Mouse (Mus musculus) layer of hippocampus, adult 18-20 months (tissue): Measurements from ENCODE around the gene Timp3. TPM values are rescaled to one million over a fixed set of nuclear protein-coding genes. Genes with fewer than 3 reads are reported as not detected.
"Not testable (repeated sequence)": the region's sequence is repeated elsewhere in the genome, so short reads cannot be mapped to it uniquely, and the experiment has no call there.

Experiments used
- DNase-seq, 2 experiments: peaks; one replicate each; pipeline ENCODE4 v3.0.0; 2022; ENCODE audit warnings: low spot score in 2 of 2
- total RNA-seq, 2 experiments: library from RNA; stranded (reverse); gene quantifications; 2 replicates each; pipeline ENCODE4 v1.2.3; 2021

The Timp3 gene
- total RNA-seq, 2 experiments from 2014 or later, result 58.1 to 59.9 TPM

DNA sequence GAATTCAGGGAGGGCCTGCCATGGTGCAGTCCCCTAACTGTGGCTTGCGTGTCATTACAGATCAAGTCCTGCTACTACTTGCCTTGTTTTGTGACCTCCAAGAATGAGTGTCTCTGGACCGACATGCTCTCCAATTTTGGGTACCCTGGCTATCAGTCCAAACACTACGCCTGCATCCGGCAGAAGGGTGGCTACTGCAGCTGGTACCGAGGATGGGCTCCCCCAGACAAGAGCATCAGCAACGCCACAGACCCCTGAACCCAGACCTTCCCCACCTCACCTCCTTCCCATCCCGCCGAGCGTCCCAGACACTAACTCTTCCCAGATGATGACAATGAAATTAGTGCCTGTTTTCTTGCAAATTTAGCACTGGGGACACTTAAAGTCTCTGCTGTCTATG lies 45.5 kb downstream of the Timp3 start:
- DNase-seq, result no peak

DNA sequence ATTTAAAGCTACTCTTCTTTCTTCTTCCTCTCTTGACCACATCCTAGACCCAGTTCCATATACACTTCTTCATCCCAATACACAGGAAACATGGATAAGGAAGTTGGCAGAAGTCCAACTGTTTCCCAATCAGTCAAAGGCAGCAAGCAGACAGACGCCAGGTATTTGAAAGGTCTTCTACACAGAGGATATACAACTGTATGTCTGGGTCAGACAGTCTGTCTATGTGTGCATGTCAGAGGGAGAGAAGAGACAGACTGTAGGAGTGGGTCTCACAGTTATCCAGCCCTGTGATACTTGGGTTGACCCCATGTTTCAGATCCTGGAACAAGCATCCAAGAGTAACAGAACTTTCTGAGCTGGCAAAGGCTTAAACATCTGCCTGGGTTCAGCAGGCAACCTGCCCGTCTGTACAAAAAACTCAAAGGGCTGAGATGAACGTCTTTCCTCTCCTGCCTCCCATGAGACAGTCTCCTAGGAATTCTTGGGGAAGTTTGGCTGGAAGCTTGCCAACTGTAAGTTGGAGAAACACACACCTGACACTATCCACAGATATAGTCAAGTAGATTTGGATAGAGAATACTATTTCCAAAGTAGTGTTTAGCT lies 46.2 kb downstream of the Timp3 start:
- no peak for DNase-seq

DNA sequence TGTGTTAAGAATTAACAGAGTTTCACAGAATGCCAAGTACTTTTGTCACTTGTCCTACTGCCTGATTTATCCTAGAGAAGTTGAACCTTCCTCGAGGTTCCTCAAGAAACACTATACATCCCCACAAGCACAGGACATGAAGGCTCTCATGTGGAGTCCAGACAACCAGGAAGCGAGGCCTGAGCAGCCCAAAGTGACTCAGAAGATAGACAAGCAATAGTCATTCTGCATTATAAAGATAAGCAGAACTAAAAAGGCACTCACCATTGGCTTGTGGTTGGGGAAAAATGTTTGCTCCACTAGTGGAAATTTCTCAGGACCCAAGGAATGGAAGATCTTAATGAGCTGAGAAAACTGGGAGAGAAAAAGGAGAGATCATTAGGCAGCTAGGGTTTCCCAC lies 51.1 kb downstream of the Timp3 start:
- DNase-seq, result no peak

DNA sequence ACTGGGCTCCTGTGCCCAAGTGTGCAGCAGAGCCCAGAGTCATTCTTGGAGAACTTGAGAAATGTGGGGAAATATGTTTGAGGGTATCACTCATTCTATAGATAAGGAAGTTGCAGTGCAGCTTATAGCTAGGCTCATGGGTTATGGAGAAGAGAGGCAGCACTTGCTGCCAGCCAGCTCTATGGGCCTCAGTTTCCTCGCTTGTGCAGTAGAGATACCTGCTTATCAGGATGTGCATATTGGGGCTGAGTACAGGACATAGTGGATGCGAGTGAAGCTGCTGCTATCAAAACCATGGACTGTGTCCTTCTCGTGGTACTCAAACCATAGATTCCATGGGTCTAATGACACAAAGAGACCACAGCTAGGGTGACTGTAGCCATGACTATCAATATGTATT lies 52.3 kb downstream of the Timp3 start:
- DNase-seq, result no peak

DNA sequence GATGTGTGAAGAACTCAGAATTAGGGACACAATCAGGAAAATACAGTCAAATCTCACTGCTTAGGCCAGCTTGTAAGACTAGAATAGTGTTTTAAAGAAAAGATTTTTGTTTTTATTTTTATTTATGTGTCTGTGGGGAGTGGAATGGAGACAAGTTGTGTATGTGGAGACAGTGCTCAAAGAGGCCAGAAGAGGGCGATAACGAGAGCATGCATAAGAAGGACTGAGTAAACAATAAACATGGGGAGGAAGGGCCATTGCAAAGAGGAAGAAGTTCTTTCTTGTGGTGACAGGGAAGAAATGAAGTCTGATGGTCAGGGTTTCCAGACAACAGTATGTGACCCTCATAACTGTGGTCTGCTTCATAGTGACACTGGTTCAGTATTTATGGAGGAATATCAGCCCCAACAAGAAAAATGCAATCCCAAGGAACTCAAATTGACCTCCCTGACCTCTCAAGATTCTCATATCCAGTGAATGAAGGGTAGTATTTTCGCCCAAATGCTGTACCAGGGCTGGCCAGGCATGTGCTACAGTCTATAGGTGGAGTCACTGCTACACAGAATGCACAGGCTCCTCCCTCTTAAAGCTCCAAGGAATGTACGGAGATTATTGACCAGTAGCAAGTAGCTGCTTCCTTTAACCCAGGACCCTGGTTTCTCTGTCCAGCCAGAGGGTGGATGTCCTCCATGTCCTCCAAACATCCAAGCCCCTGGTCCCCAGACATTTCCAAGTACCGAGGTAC lies 56.8 kb downstream of the Timp3 start:
- no peak for DNase-seq

DNA sequence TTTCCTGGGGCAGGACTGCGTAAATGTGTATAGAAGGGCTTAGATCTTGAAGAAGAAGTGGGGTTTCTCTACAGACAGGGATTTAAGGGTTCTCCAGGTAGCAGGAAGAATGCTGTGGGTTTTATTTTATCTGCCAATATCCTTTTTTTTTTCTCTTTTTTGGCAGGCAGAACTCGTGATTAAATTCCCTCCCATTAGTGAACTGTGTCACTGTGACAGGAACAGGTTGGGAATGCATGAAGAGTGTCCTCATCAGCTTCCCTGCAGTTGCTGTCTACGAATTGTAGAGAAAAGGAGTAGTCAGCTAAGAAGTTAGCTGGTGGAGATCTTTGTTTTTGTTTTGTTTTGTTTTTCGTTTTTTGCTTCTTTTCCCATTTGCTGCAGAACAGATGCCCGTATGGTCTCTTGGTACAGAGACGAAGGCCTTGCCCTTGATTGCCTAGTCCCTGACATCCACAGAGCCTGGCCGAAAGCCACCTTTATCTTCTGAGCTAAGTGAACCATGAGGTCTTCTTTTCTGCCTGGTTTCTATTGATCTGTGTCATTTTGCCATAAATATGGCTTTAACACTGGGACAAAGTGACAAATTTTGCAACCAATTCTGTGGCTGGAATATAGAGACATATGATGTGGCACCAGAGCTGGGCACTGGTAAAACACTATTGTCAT lies 58.3 kb downstream of the Timp3 start:
- DNase-seq, result no peak

DNA sequence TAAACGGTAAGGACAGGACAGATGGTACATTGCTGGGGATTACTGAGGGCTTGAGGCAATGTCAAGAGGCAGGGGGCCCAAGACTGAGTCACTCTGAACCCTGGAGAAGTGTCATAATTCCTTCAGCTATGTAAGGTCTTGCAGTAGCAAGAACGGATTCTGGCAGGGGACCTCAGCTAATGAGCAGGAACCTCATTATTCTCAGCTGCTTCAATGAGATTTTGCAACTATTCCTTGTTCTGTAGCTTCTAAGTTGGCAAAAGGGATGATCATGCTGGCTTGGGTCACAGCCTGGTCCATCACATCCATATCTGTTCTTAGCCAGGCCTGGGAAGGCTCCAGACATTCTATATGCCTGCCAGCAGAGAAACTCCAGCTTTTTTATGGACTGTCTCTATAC lies 59.0 kb downstream of the Timp3 start:
- DNase-seq, result no peak

DNA sequence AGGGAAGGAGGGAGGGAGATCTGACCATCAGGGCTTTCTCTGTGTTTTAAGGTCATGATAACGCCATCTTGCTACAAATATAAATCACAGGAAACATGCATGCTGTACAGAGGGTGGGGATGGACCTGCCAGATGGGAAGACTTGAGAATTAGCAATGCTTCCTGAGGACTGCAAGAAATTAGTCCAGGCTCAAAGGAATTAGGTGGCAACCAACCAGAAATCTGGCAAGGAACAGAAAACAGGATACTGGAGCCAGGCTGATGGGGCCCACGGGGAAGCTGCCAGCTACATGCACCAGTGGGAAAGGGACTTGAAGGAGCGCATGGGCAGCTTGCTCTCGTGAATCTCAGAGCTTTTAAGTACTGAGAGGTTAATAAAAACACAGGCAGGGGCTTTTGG lies 59.5 kb downstream of the Timp3 start:
- peak in 1 of 2 experiments; percentile 18 for DNase-seq

DNA sequence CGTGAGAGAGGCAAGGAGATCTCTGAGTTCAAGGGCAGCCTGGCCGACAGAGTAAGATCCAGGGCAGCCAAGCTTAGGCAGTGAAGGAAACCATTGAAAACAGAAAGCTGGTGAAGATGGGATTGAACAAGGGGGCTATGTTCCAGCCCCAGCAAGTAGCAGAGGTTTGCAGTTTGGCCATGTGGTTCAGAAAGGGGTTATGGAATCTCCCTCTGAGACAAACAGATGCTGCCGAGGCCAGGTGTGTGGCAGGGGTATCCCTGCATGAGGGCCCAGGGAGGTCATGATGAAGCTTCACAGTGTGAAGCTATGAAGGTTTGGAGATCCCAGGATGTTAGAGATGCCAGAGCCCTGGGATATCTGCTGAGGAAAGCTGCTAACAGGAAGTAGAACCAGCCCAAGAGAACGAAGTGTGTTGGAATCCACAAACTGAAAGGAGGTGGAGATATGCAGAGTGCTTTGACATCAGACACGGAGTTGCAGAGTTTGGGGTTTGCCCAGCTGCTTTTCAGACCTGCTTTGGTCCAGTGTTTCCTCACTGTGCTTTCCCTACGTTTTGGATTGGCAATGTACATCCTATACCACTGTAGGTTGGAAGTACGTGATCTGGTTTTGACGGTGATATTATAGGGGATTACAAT lies 63.6 kb downstream of the Timp3 start:
- no peak for DNase-seq

DNA sequence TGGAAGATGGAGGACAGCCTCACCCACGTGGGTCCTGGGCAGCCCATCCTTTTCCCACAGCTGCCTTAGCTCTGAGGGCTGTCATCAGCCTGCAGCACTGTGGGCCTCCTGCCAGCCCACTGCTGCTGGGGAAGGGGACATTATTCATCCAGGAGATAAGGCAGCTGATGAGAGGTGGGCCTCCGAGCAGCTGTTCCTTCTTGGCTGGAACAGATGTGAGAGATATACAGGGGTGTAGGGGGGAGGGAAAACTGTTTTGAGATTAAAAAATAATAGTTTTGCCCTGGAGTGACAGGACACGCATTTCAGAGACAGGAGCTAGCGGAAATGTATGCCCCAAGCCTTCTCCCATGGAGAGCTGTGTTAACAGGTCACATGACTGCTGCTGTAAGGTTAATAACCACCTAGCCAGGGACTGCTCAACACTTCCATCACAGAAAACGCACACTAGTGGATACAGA lies 65.5 kb downstream of the Timp3 start:
- no peak for DNase-seq

DNA sequence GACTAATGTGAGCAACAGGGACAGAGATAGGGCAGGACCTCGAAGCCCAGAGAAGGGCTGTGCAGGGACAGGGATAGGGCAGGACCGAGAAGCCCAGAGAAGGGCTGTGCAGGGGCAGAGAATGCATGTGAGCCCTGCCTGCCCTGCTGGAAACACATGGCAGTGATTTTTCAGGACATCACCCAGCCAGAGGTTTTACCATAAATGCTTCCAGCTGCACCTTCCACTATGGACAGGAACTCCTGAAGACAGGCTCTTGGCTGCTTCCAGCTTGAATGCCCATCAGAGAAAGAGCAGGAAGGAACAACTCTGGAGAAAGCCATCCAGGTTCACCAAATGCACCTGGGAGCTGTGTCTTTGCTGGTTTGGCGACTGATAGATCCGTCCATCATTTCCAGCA lies 67.2 kb downstream of the Timp3 start:
- DNase-seq, result no peak

DNA sequence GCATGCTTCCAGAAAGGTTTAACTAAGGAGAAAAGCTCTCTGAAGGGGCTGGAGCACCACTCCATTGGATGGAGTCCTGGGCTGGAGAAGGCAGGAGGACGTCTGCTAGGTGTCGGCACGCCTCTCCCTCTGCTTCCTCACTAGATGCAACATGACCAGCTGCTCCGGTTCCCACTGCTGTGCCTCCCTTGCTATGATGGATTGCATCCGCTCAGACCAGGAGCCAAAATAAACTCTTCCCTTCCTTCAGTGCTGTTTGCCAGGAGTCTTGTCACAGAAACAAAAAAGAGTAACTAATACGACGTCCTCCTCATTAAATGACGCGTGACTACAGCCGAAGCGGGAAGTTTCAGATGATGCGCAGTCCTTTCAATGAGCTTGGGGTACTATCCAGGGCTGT lies 68.6 kb downstream of the Timp3 start:
- no peak for DNase-seq

DNA sequence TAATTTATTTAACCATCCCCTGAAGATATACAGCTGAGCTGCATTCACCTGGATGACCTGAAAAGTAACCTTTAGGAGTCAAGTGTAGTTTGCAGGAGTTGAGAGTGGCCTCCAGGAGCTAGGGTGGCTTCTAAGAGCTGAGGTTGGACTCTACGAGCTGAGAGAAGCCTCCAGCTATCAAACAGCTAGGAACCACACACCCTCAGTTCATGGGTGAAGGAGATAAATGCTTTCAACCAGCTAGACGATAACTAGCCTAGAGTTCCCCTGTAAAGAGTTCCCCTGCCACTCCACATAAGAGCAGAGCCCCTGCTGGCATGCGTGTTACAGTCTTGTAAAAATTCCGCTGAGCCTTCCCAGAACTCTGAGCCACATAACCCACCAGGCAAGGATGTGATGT lies 69.2 kb downstream of the Timp3 start:
- no peak for DNase-seq

DNA sequence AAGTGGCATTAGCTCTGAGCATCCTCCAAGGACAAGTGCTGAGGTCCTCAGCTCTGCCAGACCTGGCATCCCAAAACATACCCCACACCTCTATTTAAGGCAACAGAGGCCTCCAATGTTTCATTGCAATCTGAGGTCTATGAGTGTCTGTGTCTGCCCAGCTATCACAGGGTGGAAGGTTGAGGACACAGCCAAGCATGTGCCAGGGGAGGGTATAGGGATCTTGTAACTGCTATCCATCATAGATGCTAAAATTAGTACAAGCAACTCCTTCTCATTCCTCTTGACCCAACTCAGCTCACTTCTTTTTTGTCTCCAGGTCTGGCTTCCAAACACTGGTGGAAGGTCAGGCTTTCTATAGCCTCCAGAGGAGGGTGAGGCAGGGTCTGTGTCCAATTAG lies 71.4 kb downstream of the Timp3 start:
- no peak for DNase-seq

DNA sequence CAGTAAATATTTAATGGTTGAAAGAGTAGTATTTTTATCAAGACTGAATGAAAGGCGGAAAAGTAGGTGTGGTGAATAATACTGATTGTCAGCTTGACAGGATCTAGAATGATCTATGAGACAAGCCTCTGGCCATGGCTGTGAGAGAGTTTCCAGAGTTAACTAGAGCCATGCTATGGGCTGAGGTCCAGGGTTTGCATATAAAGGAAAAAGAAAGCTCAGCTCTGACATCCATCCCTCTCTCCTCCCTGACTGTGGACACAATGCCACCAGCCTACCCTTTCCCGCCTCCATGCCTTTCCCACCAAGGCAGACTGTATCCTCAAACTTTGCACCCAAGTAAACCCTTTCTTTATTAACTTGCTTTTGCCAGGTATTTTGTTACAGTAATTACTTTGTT lies 73.9 kb downstream of the Timp3 start:
- no peak for DNase-seq

DNA sequence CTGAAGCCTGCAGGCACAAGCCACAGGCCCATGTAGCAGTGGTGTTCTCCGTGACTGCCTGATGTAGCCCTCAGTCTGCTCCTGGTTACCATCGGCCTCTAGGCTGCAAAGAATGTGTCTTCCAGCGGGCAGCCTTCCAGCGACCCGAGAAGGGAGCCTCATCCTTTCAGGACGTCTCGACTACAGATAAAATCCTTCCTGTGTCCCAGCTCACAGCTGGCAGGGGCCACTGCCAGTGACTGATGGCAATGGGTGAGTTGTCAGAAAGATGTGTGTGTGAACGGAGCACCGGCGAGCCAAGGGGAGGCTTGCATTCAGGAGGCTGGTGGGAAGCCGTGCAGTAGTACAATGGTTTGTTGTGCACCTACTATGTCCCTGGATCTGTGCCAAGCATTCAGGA lies 75.7 kb downstream of the Timp3 start:
- no peak for DNase-seq

DNA sequence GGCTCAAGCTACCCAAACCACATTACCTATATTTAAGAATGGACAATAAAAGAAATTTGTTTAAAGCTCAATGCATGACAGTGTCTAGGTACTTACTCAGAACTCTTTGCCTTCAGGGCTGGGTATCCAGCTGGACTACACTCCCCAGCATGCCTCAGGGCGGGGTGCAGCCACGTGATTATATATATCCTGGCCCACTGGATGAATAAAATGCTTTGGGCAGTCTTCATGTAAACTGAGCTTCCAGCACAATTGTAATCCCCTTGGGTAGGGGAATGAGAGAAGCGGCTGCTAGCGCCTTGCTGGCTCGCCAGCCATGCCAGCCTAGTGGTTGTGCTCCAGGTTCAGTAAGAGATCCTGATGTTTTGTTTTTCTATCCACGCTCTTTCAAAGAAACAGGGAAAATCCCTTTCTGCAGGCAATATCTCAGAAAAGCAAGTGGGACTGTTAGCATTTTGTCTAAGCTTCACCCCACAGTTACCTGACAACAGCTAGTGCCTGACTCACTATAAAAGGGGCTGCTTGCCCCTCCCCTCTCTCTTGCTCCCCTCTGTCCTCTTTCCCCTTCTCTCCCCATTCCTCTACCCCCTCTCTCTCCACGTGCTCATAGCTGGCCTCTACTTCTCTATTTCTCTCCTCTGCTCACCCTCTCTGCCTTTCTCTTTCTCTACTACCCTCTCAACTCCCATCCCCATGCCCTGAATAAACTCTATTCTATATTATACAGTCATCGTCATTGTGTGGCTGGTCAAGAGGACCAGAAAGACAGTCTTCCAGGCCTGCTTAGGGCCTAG lies 76.4 kb downstream of the Timp3 start:
- DNase-seq, result no peak

DNA sequence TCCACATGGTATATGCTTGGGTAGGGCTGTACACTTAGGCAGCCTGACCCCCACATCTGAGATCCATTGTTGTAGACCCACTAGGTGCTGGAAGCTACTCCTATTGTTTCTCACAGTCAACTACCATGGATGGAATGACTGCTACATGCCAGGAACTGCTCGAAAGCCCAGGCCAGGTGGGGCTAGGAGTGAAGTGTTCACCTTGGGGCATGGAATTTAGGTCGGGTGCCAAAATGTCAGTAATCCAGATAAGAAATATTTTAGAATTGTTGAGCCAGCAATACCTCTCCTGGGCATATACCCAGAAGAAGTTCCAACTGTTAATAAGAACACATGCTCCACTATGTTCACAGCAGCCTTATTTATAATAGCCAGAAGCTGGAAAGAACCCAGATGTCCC lies 78.6 kb downstream of the Timp3 start:
- not testable (repeated sequence) for DNase-seq

DNA sequence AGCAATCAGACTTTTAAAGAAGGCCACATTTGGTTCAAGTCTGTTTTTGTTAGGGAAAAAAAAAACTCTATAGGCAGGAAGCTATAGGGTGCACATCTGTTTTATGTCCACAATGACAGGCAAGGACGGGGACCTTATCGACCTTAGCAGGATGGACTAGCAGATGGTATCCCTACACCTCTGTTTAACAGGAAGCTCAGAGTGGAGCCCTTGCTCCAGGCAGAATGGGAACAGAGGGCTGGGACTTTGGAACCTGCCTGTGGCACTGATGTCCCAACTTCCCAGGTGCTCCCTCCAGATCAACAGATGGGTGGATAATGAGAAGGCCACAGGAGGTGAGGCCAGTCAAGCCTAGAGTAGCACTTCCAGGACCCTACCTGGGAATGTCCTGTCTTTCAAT lies 80.5 kb downstream of the Timp3 start:
- DNase-seq, result no peak

DNA sequence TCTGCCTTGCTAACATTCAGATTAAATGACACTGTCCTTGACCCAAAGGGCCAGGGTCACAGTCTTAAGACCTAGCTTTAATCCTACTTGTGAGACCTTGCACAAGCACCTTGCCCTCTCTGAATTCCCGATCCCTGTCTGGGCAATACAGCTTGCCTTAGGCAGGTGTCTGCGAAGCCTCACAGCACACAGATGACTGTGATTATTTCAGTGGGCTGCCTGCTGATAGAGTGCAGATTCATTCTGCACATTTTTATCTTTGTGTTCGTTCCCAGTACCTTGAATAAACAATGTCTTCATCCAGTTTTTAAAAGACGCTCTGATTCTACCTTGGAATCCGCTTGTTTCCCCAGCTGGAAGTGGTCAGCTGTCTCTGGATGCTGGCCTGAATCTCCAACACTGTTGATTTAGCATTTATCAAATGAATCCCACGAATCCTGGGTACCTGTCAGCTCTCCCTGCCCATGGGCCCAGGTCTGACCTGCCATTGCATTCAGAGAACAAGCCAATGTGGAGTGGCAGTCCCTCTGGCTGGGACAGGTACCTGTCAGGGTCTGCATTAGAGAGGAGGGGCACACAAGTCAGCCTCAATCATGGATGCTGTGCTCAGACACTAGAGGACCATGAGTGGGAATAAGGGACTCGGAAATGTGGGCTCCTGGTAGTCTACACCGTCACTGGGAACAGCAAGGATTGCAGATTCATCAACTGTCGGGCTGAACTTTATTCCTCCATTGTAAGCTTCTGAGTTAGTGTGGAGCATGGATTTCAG lies 81.2 kb downstream of the Timp3 start:
- DNase-seq, result no peak

DNA sequence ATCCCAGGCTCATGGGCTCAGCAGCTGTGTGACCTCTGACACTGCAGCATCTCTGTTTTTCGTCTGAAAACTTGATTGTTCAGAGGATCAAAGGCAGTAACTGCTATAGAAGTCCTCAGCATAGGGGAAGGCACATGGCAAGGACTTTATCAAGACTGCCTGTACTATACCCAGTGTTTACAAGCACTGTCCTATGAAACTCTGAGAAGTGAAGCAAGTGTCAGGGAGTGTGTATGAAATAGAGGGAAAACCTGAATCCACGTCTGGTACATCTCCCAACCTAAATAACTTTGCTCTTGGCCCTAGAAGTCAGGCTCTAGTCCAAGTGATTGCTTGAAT lies 81.7 kb downstream of the Timp3 start:
- DNase-seq, result no peak
